Mouse (Mus musculus): ENCODE results near the gene Iqsec2. TPM values are rescaled to one million over a fixed set of nuclear protein-coding genes. Genes with fewer than 3 reads are reported as not detected.

Gene Iqsec2
- polyA plus RNA-seq, 1 experiment, result not detected

DNA sequence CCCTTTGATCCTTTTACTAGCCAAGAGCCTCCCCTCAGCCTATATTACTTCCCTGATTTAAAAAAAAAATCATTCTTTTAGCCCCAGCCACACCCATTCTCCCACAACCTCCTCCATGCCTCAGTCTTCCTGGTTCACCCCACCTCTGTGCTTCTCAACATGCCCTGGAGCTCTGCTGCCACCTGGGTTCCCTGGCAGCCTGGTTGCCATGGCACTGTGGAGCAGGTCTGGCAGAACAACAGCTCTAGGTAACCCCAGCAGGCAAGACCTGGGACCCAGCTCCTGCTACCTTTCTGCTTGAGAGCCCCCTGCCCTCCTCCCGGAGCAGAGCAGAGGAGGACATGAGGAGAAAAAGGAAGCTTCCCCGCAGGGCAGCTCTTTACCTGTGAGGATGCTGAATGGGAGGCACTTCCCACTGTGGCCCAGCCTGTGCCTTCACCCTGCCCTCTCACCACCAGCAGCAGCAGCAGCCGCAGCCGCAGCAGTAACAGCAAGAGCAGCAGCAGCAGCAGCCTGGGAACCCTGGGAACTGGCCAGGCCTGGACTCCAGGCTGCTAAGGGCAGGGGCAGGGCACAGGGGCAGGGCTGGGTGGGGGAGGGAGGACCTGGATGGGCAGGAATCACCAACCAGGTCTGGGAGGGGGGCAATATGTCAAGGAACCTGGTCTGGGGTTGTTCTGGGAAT is 57.8 kb downstream of the Iqsec2 start:
- H3K27ac ChIP-seq (ENCODE audit: insufficient read depth, low read depth, low read length), result peak overlapping the region; percentile 57; the same call in 1 of the 2 replicates
- H3K4me3 ChIP-seq (ENCODE audit: insufficient read depth, low read depth, low read length), result no peak overlapping the region
- WGBS, result 43% methylated on average over 4 of the region's 4 CpGs
- H3K4me1 ChIP-seq (ENCODE audit: control insufficient read depth, insufficient read depth, low read length), result peaks cover 25% of the 10 kb centered on the region
- TF ChIP-seq CTCF (IDR thresholded peaks at IDR 0.05; ENCODE audit: insufficient read depth, low read depth, low read length) (no peak), POLR2A (IDR thresholded peaks at IDR 0.05; ENCODE audit: insufficient read depth, low read depth, low read length) (no peak)

DNA sequence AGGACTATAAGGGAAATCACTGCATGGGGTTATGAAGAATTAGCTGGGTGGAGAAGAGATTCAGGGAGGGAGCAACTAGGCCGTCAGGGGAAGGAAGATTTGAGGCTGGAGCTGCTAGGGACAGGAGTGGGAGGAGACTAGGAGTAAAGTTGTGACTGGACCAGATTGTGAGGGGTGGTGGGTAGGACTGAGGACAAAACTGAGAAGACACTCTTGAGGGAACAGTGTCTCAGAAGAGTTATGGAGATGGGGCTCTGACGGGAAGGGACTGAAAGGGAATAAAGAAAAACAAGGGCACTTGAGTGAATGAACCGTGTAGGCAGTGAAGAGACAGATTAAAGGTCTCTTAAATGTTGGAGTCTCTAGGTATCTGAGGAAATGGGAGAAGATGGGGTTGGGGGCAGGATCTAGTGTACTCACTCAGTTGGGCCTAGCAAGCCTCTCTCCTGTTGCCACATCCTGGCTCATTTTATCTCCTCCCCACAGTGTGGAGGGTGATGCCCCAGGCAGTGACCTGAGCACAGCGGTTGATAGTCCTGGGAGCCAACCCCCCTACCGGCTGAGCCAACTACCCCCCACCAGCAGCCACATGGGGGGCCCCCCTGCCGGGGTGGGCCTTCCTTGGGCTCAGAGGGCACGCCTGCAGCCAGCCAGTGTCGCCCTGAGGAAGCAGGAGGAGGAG is 58.5 kb downstream of the Iqsec2 start:
- Histone ChIP-seq H3K4me3 (ENCODE audit: insufficient read depth, low read depth, low read length) (no peak overlapping the region), H3K4me1 (ENCODE audit: control insufficient read depth, insufficient read depth, low read length) (peaks cover 25% of the 10 kb centered on the region), H3K27ac (ENCODE audit: insufficient read depth, low read depth, low read length) (no peak overlapping the region; the same call in 1 of the 2 replicates)
- TF ChIP-seq POLR2A (IDR thresholded peaks at IDR 0.05; ENCODE audit: insufficient read depth, low read depth, low read length), result no peak
- no peak for TF ChIP-seq CTCF (IDR thresholded peaks at IDR 0.05; ENCODE audit: insufficient read depth, low read depth, low read length)
- whole genome bisulfite sequencing, result 32% methylated on average over 8 of the region's 8 CpGs

DNA sequence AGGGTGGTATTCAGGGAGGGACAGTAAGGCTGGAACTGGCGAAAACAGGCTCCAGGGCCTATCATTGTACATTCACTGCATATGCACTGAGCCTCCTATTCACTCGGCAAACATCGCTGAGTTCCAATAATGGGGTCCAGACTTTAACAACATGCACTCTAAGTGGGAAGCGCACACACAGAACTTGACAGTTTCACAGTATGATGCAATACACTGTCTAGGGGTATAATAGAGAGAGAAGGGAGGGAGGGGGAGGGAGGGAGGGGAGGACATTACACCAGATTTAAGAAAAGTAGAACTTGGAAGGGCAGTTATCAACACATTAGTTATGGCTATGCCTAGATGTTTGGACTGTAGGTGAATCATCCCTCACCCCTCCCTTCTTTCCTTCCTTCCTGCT is 59.2 kb downstream of the Iqsec2 start:
- TF ChIP-seq CTCF (IDR thresholded peaks at IDR 0.05; ENCODE audit: insufficient read depth, low read depth, low read length), result no peak
- TF ChIP-seq POLR2A (IDR thresholded peaks at IDR 0.05; ENCODE audit: insufficient read depth, low read depth, low read length), result no peak
- Histone ChIP-seq H3K27ac (ENCODE audit: insufficient read depth, low read depth, low read length) (no peak overlapping the region), H3K4me1 (ENCODE audit: control insufficient read depth, insufficient read depth, low read length) (peaks cover 25% of the 10 kb centered on the region), H3K4me3 (ENCODE audit: insufficient read depth, low read depth, low read length) (no peak overlapping the region)
- 42% methylated on average over 4 of the region's 4 CpGs for WGBS

DNA sequence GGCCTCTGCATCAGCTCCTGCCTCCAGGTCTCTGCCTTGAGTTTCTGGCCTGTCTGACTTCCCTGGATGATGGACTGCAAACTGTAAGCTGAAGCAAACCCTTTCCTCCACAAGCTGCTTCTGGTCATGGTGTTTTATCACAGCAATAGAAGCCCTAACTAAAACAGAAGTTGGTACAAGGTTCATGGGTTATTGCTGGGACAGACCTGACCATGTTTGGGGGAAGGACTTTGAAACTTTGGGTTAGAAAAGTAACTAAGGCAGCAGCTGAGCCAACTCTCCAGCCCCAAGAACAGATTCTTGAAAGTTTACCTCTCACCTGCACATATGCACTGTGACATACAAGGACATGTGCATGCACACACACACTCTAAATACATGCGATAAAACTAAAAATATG is 61.4 kb downstream of the Iqsec2 start:
- H3K4me1 ChIP-seq (ENCODE audit: control insufficient read depth, insufficient read depth, low read length), result peaks cover 31% of the 10 kb centered on the region
- TF ChIP-seq CTCF (IDR thresholded peaks at IDR 0.05; ENCODE audit: insufficient read depth, low read depth, low read length) (no peak), POLR2A (IDR thresholded peaks at IDR 0.05; ENCODE audit: insufficient read depth, low read depth, low read length) (no peak)
- H3K4me3 ChIP-seq (ENCODE audit: insufficient read depth, low read depth, low read length), result no peak overlapping the region
- no peak overlapping the region for H3K27ac ChIP-seq (ENCODE audit: insufficient read depth, low read depth, low read length)
- WGBS, result 97% methylated on average over 1 of the region's 1 CpGs

DNA sequence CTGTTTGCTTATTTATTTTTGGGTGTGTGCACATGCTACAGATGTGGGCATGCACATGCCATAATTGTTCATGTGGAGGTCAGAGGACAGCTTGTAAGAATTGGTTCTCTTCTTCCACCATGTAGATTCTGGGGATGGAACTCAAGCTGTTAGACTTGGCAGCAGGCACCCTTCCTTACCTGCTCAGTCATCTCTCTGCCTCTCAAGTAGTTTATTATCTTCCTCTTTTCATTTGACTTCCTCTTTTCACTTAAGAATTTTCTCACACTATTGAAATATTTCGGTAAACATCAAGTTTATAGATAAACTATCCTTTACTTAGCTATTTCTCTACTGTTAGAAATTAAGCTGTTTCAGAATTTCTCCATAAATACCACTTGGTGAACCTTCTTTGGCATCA is 70.6 kb downstream of the Iqsec2 start:
- 83% methylated on average over 1 of the region's 1 CpGs for WGBS
- TF ChIP-seq POLR2A (IDR thresholded peaks at IDR 0.05; ENCODE audit: insufficient read depth, low read depth, low read length), result no peak
- TF ChIP-seq CTCF (IDR thresholded peaks at IDR 0.05; ENCODE audit: insufficient read depth, low read depth, low read length), result no peak
- H3K27ac ChIP-seq (ENCODE audit: insufficient read depth, low read depth, low read length), result no peak overlapping the region

DNA sequence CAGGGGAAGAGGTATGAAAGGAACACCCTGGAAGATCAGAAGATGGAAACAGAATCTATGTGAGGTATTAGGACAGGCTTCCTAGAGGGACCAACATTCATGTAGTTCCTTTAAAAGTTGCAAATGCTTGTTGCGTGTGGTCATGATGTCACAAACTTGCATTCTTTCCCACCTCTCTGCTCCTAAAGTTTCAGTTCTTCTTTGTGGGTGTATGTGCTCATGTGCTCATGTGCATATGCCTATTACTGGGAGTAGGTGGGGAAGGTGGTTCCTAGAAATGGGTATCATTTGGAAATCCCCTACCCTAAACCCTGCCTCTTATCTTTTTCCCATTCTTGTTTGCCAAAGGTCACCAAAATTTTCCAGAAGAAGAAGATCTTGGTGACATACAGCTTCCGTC is 74.5 kb downstream of the Iqsec2 start:
- Histone ChIP-seq H3K4me3 (ENCODE audit: insufficient read depth, low read depth, low read length) (no peak overlapping the region), H3K27ac (ENCODE audit: insufficient read depth, low read depth, low read length) (no peak overlapping the region), H3K4me1 (ENCODE audit: control insufficient read depth, insufficient read depth, low read length) (no peaks in the 10 kb centered on the region)
- WGBS, result 92% methylated on average over 2 of the region's 2 CpGs
- TF ChIP-seq POLR2A (IDR thresholded peaks at IDR 0.05; ENCODE audit: insufficient read depth, low read depth, low read length), result no peak
- no peak for TF ChIP-seq CTCF (IDR thresholded peaks at IDR 0.05; ENCODE audit: insufficient read depth, low read depth, low read length)

More for the DNA sequence above, 70.6 kb downstream of the Iqsec2 start:
- Histone ChIP-seq H3K4me3 (ENCODE audit: insufficient read depth, low read depth, low read length) (no peak overlapping the region), H3K4me1 (ENCODE audit: control insufficient read depth, insufficient read depth, low read length) (no peaks in the 10 kb centered on the region)

DNA sequence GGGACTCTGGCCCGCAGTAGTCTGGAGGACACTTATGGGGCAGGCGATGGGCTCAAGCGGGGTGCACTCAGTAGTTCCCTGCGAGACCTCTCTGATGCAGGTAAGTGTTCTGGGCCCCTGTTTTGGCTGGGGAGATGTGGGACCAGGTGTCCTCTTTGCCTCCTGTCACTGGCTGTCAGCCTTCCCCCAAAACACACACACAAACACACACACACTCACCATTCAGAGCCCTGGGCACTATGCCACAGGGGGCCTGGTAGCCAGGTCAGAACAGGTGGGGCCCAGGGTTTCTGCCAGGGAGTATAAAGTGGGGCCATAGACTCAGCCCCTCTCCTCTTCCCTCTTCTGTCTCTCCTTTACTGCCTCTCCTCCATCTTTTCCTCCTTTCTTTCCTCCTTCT is 77.7 kb downstream of the Iqsec2 start:
- no peak for TF ChIP-seq POLR2A (IDR thresholded peaks at IDR 0.05; ENCODE audit: insufficient read depth, low read depth, low read length)
- TF ChIP-seq CTCF (IDR thresholded peaks at IDR 0.05; ENCODE audit: insufficient read depth, low read depth, low read length), result no peak
- Histone ChIP-seq H3K27ac (ENCODE audit: insufficient read depth, low read depth, low read length) (no peak overlapping the region), H3K4me3 (ENCODE audit: insufficient read depth, low read depth, low read length) (no peak overlapping the region), H3K4me1 (ENCODE audit: control insufficient read depth, insufficient read depth, low read length) (no peaks in the 10 kb centered on the region)
- 63% methylated on average over 4 of the region's 4 CpGs for WGBS

DNA sequence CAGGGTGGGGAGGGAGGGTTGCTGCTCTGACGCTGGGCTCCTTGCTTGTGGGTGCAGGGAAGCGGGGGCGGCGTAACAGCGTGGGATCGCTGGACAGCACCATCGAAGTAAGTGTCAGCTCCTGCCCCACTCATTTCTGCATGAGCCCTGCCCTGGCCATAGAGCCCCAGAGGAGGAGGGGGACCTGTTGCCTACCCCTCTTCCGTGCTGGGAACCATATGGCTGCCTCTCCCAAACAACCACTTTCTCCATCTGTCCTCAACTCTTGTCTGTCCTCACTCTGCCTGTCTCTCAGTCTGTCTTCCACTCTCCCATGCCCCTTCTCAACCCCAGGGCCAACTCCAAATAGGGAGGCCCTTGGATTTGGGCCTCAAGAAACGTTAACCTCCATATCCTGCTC is 78.2 kb downstream of the Iqsec2 start:
- Histone ChIP-seq H3K4me3 (ENCODE audit: insufficient read depth, low read depth, low read length) (no peak overlapping the region), H3K4me1 (ENCODE audit: control insufficient read depth, insufficient read depth, low read length) (no peaks in the 10 kb centered on the region), H3K27ac (ENCODE audit: insufficient read depth, low read depth, low read length) (no peak overlapping the region)
- no peak for TF ChIP-seq POLR2A (IDR thresholded peaks at IDR 0.05; ENCODE audit: insufficient read depth, low read depth, low read length)
- no peak for TF ChIP-seq CTCF (IDR thresholded peaks at IDR 0.05; ENCODE audit: insufficient read depth, low read depth, low read length)
- 57% methylated on average over 9 of the region's 9 CpGs for WGBS

DNA sequence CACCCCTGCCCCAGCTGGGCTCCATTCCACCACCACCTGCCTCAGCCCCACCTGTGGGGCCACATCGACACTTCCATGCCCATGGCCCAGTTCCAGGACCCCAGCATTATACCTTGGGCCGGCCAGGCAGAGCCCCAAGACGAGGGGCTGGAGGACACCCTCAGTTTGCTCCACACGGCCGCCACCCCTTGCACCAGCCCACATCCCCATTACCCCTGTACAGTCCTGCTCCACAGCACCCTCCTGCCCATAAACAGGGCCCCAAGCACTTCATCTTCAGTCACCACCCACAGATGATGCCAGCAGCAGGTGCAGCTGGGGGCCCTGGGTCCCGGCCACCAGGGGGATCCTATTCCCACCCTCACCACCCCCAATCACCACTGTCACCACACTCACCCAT is 79.2 kb downstream of the Iqsec2 start:
- Histone ChIP-seq H3K4me1 (ENCODE audit: control insufficient read depth, insufficient read depth, low read length) (no peaks in the 10 kb centered on the region), H3K27ac (ENCODE audit: insufficient read depth, low read depth, low read length) (no peak overlapping the region), H3K4me3 (ENCODE audit: insufficient read depth, low read depth, low read length) (no peak overlapping the region)
- TF ChIP-seq POLR2A (IDR thresholded peaks at IDR 0.05; ENCODE audit: insufficient read depth, low read depth, low read length) (no peak), CTCF (IDR thresholded peaks at IDR 0.05; ENCODE audit: insufficient read depth, low read depth, low read length) (no peak)
- 73% methylated on average over 6 of the region's 6 CpGs for WGBS
